In the genomic region with DNA sequence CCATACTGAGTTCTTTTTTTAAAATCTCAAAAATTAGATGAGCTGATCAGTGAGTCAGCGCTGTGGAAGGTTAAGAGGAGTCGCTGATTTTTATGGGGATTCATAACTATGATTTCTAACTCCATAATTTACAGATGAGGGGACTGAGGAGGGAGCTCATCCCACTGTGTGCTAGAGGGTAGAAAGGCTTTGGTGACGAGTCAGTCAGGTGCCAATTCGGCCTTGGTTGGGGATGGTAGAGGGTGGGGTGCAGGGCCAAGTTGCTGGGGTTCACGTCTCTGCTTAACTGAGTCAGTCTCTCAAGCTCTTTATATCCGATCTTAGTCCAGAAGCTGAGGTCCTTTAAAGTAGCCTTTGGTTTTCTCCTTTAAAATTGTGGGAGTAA, we compare ENCODE assay signal across 23 mouse cellular contexts. TPM values are rescaled to one million over a fixed set of nuclear protein-coding genes. Genes with fewer than 3 reads are reported as not detected.
DNase-seq lines count a peak whose midpoint lies in the region; ATAC-seq and TF ChIP-seq lines count a peak whose summit lies in the region.
"Had no signal": no experiment of that assay in that cellular context is flagged by ENCODE, and none has a peak within 500 bp of the region (broad histone marks: within the 10 kb centered on the region; RNA-seq: fewer than 3 reads in every experiment).

No protein-coding gene starts in this region.

- 61% methylated on average over 6 of the region's 6 CpGs for WGBS in heart, adult 2 months
- 82% methylated on average over 6 of the region's 6 CpGs for WGBS in heart, postnatal 0 days
- 81% methylated on average over 6 of the region's 6 CpGs for WGBS in heart, embryonic 12.5 days
- 94% methylated on average over 6 of the region's 6 CpGs for WGBS in hindbrain, embryonic 12.5 days

- DNase-seq in heart, adult 2 months, result no peak
- DNase-seq in heart, postnatal 14 days, result no peak
- DNase-seq in heart, postnatal 0 days (ENCODE audit: low spot score), result no peak
- DNase-seq: cerebellum, adult 11-12 months; gastrocnemius, postnatal 10 days; kidney, adult 8-10 months; kidney, postnatal 25 days; liver; liver, postnatal 0 days; lung, postnatal 36 days; thymus, adult 18-20 months; thymus, postnatal 36 days had no signal

- TF ChIP-seq EP300 in heart, adult 2 months (IDR thresholded peaks at IDR 0.05; ENCODE audit: insufficient read depth, low read depth, low read length), result no peak
- no peak for TF ChIP-seq EP300 in heart, postnatal 0 days (IDR thresholded peaks at IDR 0.05; ENCODE audit: low read depth)

- H3K4me3 ChIP-seq in heart, adult 2 months, result no peak overlapping the region
- H3K4me3 ChIP-seq in heart, postnatal 0 days (ENCODE audit: low read depth, low read length), result no peak overlapping the region
- no peak overlapping the region for H3K4me3 ChIP-seq in heart, embryonic 12.5 days
- H3K4me3 ChIP-seq in brown adipose tissue, adult 24 weeks (ENCODE audit: insufficient read depth, low read depth, low read length), result no peak overlapping the region
- H3K4me3 ChIP-seq in embryonic fibroblast, embryonic 13.5 days (ENCODE audit: insufficient read depth, low read length), result no peak overlapping the region
- H3K4me3 ChIP-seq in hindbrain, embryonic 12.5 days, result no peak overlapping the region
- H3K4me3 ChIP-seq: embryonic facial prominence, embryonic 15.5 days; forebrain, embryonic 15.5 days; layer of hippocampus, adult 2 months; megakaryocyte, embryonic 14.5 days; midbrain, embryonic 13.5 days had no signal

- peak overlapping the region; percentile 58 for H3K27ac ChIP-seq in heart, adult 2 months
- peak overlapping the region; percentile 65 for H3K27ac ChIP-seq in heart, postnatal 0 days (ENCODE audit: low read depth)
- no peak overlapping the region for H3K27ac ChIP-seq in heart, embryonic 12.5 days (ENCODE audit: poor library complexity, severe bottlenecking)
- H3K27ac ChIP-seq in brown adipose tissue, adult 24 weeks (replicated peaks; ENCODE audit: low read depth, low read length), result peak overlapping the region; percentile 49
- H3K27ac ChIP-seq in embryonic fibroblast, embryonic 13.5 days (ENCODE audit: insufficient read depth, low read length), result peak overlapping the region; percentile 43
- no peak overlapping the region for H3K27ac ChIP-seq in hindbrain, embryonic 12.5 days
- H3K27ac ChIP-seq: forebrain, embryonic 15.5 days; hindbrain, embryonic 14.5 days; layer of hippocampus, adult 2 months; midbrain, embryonic 13.5 days had no signal

- peaks cover 17% of the 10 kb centered on the region for H3K4me1 ChIP-seq in heart, adult 2 months (ENCODE audit: control insufficient read depth, insufficient read depth, low read length)
- peaks cover 30% of the 10 kb centered on the region for H3K4me1 ChIP-seq in heart, postnatal 0 days (ENCODE audit: control insufficient read depth, insufficient read depth)
- H3K4me1 ChIP-seq in heart, embryonic 12.5 days (replicated peaks), result peaks cover 31% of the 10 kb centered on the region
- peaks cover 14% of the 10 kb centered on the region for H3K4me1 ChIP-seq in brown adipose tissue, adult 24 weeks (ENCODE audit: control insufficient read depth, insufficient read depth, insufficient read length, low read length)
- peaks cover 11% of the 10 kb centered on the region for H3K4me1 ChIP-seq in embryonic fibroblast, embryonic 13.5 days (ENCODE audit: control insufficient read depth, insufficient read depth, low read length)
- H3K4me1 ChIP-seq in hindbrain, embryonic 12.5 days, result 0 out of 2 replicates have a peak, but pooled peaks cover 3% of the 10 kb centered on the region
- H3K4me1 ChIP-seq: forebrain, embryonic 15.5 days; megakaryocyte, embryonic 14.5 days; midbrain, embryonic 13.5 days had no signal

- intact Hi-C loops in heart, adult 2 months (cut with DNase I), result no loop called here
- intact Hi-C loops in heart, postnatal 14 days (cut with DNase I), result no loop called here

- TF ChIP-seq POLR2A in heart, adult 2 months (IDR thresholded peaks at IDR 0.05; ENCODE audit: insufficient read depth, low read depth, low read length), result no peak
- no peak for TF ChIP-seq POLR2A in embryonic fibroblast, embryonic 13.5 days (IDR thresholded peaks at IDR 0.05; ENCODE audit: low read depth, low read length)

- ATAC-seq in heart, postnatal 0 days (ENCODE audit: insufficient read depth, low read depth), result no peak
- ATAC-seq in heart, embryonic 12.5 days (ENCODE audit: insufficient number of reproducible peaks, low FRiP score), result no peak
- ATAC-seq in hindbrain, embryonic 12.5 days (ENCODE audit: low FRiP score), result no peak
- ATAC-seq: forebrain, embryonic 15.5 days; inflammation-experienced regulatory T-cells, adult 6 months; midbrain, embryonic 13.5 days had no signal

- no peaks in the 10 kb centered on the region for H3K9me3 ChIP-seq in heart, postnatal 0 days (replicated peaks; ENCODE audit: control insufficient read depth, low read length)
- no peaks in the 10 kb centered on the region for H3K9me3 ChIP-seq in heart, embryonic 12.5 days (replicated peaks)
- no peaks in the 10 kb centered on the region for H3K9me3 ChIP-seq in hindbrain, embryonic 12.5 days (replicated peaks)
- H3K9me3 ChIP-seq: embryonic facial prominence, embryonic 15.5 days; forebrain, embryonic 15.5 days; megakaryocyte, embryonic 14.5 days; midbrain, embryonic 13.5 days had no signal

- H3K9ac ChIP-seq in heart, adult 2 months (ENCODE audit: low read depth, low read length), result no peak overlapping the region
- H3K9ac ChIP-seq in heart, postnatal 0 days (replicated peaks; ENCODE audit: low read depth, low read length), result no peak overlapping the region
- no peak overlapping the region for H3K9ac ChIP-seq in heart, embryonic 12.5 days
- no peak overlapping the region for H3K9ac ChIP-seq in hindbrain, embryonic 12.5 days
- H3K9ac ChIP-seq: embryonic facial prominence, embryonic 15.5 days; forebrain, embryonic 15.5 days; hindbrain, embryonic 14.5 days; liver, postnatal 0 days; midbrain, embryonic 13.5 days had no signal

- H3K79me2 ChIP-seq in heart, adult 2 months (replicated peaks; ENCODE audit: control insufficient read depth, insufficient read depth, low read length), result no peaks in the 10 kb centered on the region; the same call in 1 of the 2 replicates

- no peak overlapping the region for H3K4me2 ChIP-seq in heart, postnatal 0 days (ENCODE audit: low read depth, low read length)
- H3K4me2 ChIP-seq in heart, embryonic 12.5 days, result no peak overlapping the region
- no peak overlapping the region for H3K4me2 ChIP-seq in hindbrain, embryonic 12.5 days (replicated peaks)
- H3K4me2 ChIP-seq: embryonic facial prominence, embryonic 15.5 days; forebrain, embryonic 15.5 days; hindbrain, embryonic 14.5 days; midbrain, embryonic 13.5 days had no signal

- no peak for TF ChIP-seq CTCF in heart, adult 2 months (IDR thresholded peaks at IDR 0.05)
- no peak for TF ChIP-seq CTCF in heart, postnatal 0 days (IDR thresholded peaks at IDR 0.05; ENCODE audit: low read depth)
- TF ChIP-seq CTCF in embryonic fibroblast, embryonic 13.5 days (IDR thresholded peaks at IDR 0.05; ENCODE audit: borderline replicate concordance, insufficient read depth, low read length), result no peak

- H3K27me3 ChIP-seq in heart, adult 2 months (ENCODE audit: control insufficient read depth, insufficient read depth, low read length), result no peaks in the 10 kb centered on the region
- H3K27me3 ChIP-seq in heart, postnatal 0 days (ENCODE audit: control insufficient read depth, insufficient read depth, low read length), result no peaks in the 10 kb centered on the region
- H3K27me3 ChIP-seq in heart, embryonic 12.5 days (replicated peaks), result no peaks in the 10 kb centered on the region
- H3K27me3 ChIP-seq in hindbrain, embryonic 12.5 days, result no peaks in the 10 kb centered on the region
- H3K27me3 ChIP-seq: embryonic facial prominence, embryonic 15.5 days; forebrain, embryonic 15.5 days; midbrain, embryonic 13.5 days had no signal

- H3K36me3 ChIP-seq in heart, adult 2 months (ENCODE audit: control insufficient read depth, insufficient read depth, low read length), result peaks cover 9% of the 10 kb centered on the region; the same call in 1 of the 2 replicates
- peaks cover 48% of the 10 kb centered on the region for H3K36me3 ChIP-seq in heart, postnatal 0 days (replicated peaks; ENCODE audit: control insufficient read depth, insufficient read depth, low read length)
- H3K36me3 ChIP-seq in heart, embryonic 12.5 days, result peaks cover 81% of the 10 kb centered on the region
- H3K36me3 ChIP-seq in hindbrain, embryonic 12.5 days, result peaks cover 16% of the 10 kb centered on the region

RNA-seq across cellular contexts. Expression of gene Adam19, which starts 40.5 kb away (rescaled TPM):
- total RNA-seq in heart, adult 2 months (2021), result 10 to 100 TPM; 21.9 to 63.9 TPM
- polyA plus RNA-seq in heart, adult 2 months (2012; rRNA removed), result 17.7 and 32.1 TPM in 2 replicates
- 10 to 100 TPM; 56.8 to 77.7 TPM for total RNA-seq in heart, postnatal 14 days (2021)
- total RNA-seq in heart, postnatal 0 days (2014; rRNA removed; ENCODE audit: low replicate concordance), result 59.8 and 67.9 TPM in 2 replicates
- polyA plus RNA-seq in heart, postnatal 0 days (2015; fragmentation: Nextera tagmentation; extraction: Ambion mirVana), result 10.1 and 15.8 TPM in 2 replicates
- polyA plus RNA-seq in heart, embryonic 12.5 days (2016; fragmentation: Nextera tagmentation; extraction: Ambion mirVana), result 44.2 and 48.3 TPM in 2 replicates
- polyA plus RNA-seq in brown adipose tissue, adult 24 weeks (2012; ENCODE audit: insufficient read depth, insufficient read length, missing spikeins), result 2.4 and 3.1 TPM in 2 replicates
- polyA plus RNA-seq in embryonic fibroblast, embryonic 13.5 days (2011; ENCODE audit: insufficient read length, low read depth, missing spikeins), result 91.6 and 111 TPM in 2 replicates
- 17.3 and 18.4 TPM in 2 replicates for polyA plus RNA-seq in hindbrain, embryonic 12.5 days (2016; fragmentation: Nextera tagmentation; extraction: Ambion mirVana)

RNA-seq across cellular contexts. Expression of gene Gm12166, which starts 44.1 kb away (rescaled TPM):
- 1 to 10 TPM; 1.2 to 1.6 TPM for total RNA-seq in heart, adult 2 months (2021)
- 4.4 and 4.6 TPM in 2 replicates for polyA plus RNA-seq in heart, adult 2 months (2012; rRNA removed)
- 1 to 10 TPM; 2.3 to 3.1 TPM for total RNA-seq in heart, postnatal 14 days (2021)
- 1.8 and 2.8 TPM in 2 replicates for total RNA-seq in heart, postnatal 0 days (2014; rRNA removed; ENCODE audit: low replicate concordance)
- polyA plus RNA-seq in heart, postnatal 0 days (2015; fragmentation: Nextera tagmentation; extraction: Ambion mirVana), result 3.6 and 3.9 TPM in 2 replicates
- 3.4 and 4.0 TPM in 2 replicates for polyA plus RNA-seq in heart, embryonic 12.5 days (2016; fragmentation: Nextera tagmentation; extraction: Ambion mirVana)
- 2.3 and 18.9 TPM in 2 replicates for polyA plus RNA-seq in brown adipose tissue, adult 24 weeks (2012; ENCODE audit: insufficient read depth, insufficient read length, missing spikeins)
- polyA plus RNA-seq in embryonic fibroblast, embryonic 13.5 days (2011; ENCODE audit: insufficient read length, low read depth, missing spikeins), result 3.0 and 15.8 TPM in 2 replicates
- 2.7 and 5.6 TPM in 2 replicates for polyA plus RNA-seq in hindbrain, embryonic 12.5 days (2016; fragmentation: Nextera tagmentation; extraction: Ambion mirVana)

Comparison
In these comparisons a context has a peak if more than half of its experiments do, and no peak if none do; other contexts are left out.
1. H3K27ac ChIP-seq: peak in heart, adult 2 months (single experiment), heart, postnatal 0 days (single experiment), brown adipose tissue, adult 24 weeks (single experiment) and embryonic fibroblast, embryonic 13.5 days (single experiment); none in heart, embryonic 12.5 days (single experiment) and hindbrain, embryonic 12.5 days (single experiment).